Mouse (Mus musculus) cerebellum, adult 2 months (tissue): ENCODE data around the gene Adap2.

ENCODE experiments used
- CTCF ChIP-seq: fragments of 200-500 bp; IDR thresholded peaks from 2 replicates; pipeline ENCODE4 v1.5.1; 2011; ENCODE audit warnings: low read depth, mild to moderate bottlenecking, control low read depth, low read length, moderate library complexity, borderline replicate concordance; ENCODE audit not compliant: insufficient read depth
- POLR2A ChIP-seq: fragments of 200-500 bp; IDR thresholded peaks from 2 replicates; pipeline ENCODE4 v1.6.1; 2011; ENCODE audit warnings: low read length, control low read depth, borderline replicate concordance; ENCODE audit not compliant: insufficient read depth

DNA sequence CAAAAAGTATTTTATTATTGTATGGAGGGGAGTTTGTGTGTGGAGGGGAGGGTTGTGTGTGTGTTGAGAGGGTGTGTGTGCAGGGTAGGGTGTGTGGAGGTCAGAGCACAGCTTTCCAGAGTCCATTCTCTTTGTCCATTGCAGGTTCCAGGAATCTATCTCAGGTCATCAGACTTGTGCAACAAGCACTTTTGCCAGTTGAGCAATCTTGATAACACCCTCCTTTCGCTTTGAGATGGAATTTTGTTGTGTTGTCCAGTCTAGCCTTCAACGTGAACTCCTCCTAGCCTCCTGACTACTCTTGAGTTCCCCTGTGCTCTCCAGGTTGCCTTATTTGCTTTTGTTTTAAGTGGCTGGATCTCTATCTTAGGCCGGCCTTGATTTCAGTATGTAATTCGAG, 36.4 kb downstream of the Adap2 start:
- TF ChIP-seq CTCF (no peak), POLR2A (no peak)
